Mouse (Mus musculus) liver, embryonic 16.5 days (tissue): ENCODE measurements around the gene Atxn10. TPM values are rescaled to one million over a fixed set of nuclear protein-coding genes. Genes with fewer than 3 reads are reported as not detected.

Experiments used
- ATAC-seq: fragments of 200-750 bp; cut with Nextera tagmentation; 2 replicates; pipeline ENCODE4 v1.8.0; 2017; ENCODE audit warnings: low read depth, mild to moderate bottlenecking, moderate number of reproducible peaks, moderate library complexity
- H3K27ac ChIP-seq: fragments of 300-500 bp; sonication (generic); 2 replicates; pipeline ENCODE4 v1.5.1; 2014; ENCODE audit warnings: mild to moderate bottlenecking, low read length
- H3K27me3 ChIP-seq: fragments of 300-500 bp; sonication (generic); 2 replicates; pipeline ENCODE4 v1.6.1; 2014; ENCODE audit warnings: low read depth, low read length, mixed read lengths; ENCODE audit not compliant: control insufficient read depth, insufficient read depth
- H3K36me3 ChIP-seq: fragments of 300-500 bp; sonication (generic); 2 replicates; pipeline ENCODE4 v1.6.1; 2014; ENCODE audit warnings: mild to moderate bottlenecking; ENCODE audit not compliant: control insufficient read depth, insufficient read depth
- H3K4me1 ChIP-seq: fragments of 300-500 bp; sonication (generic); 2 replicates; pipeline ENCODE4 v1.6.1; 2014; ENCODE audit warnings: low read depth, low read length, mixed read lengths; ENCODE audit not compliant: control insufficient read depth
- H3K4me2 ChIP-seq: fragments of 300-500 bp; sonication (generic); 2 replicates; pipeline ENCODE4 v1.6.1; 2014; ENCODE audit warnings: low read depth, low read length, mixed read lengths
- H3K4me3 ChIP-seq: fragments of 300-500 bp; sonication (generic); 2 replicates; pipeline ENCODE4 v1.5.1; 2014; ENCODE audit warnings: low read depth, mild to moderate bottlenecking, low read length
- H3K9ac ChIP-seq: fragments of 300-500 bp; sonication (generic); 2 replicates; pipeline ENCODE4 v1.6.1; 2014; ENCODE audit warnings: low read depth, low read length
- H3K9me3 ChIP-seq: fragments of 300-500 bp; sonication (generic); replicated peaks from 2 replicates; pipeline ENCODE4 v1.6.1; 2016; ENCODE audit warnings: low read length; ENCODE audit not compliant: control insufficient read depth
- WGBS: fragments of 180-500 bp; shearing (Covaris S2); extraction: QIAGEN DNeasy Blood & Tissue Kit; methylation state at CpG from one replicate; pipeline ENCODE4 v1.1.7; 2014; ENCODE audit not compliant: insufficient replicate concordance; 5-methylcytosine and 5-hydroxymethylcytosine counted together
- polyA plus RNA-seq: library from polyadenylated mRNA; unstranded; fragments of >200 nt; fragmentation: Nextera tagmentation; extraction: Ambion mirVana; gene quantifications from 2 replicates; pipeline ENCODE4 v1.2.1, GENCODE M21; 2015

The Atxn10 gene
- polyA plus RNA-seq, 1 experiment from 2014 or later, result 93.1 TPM

DNA sequence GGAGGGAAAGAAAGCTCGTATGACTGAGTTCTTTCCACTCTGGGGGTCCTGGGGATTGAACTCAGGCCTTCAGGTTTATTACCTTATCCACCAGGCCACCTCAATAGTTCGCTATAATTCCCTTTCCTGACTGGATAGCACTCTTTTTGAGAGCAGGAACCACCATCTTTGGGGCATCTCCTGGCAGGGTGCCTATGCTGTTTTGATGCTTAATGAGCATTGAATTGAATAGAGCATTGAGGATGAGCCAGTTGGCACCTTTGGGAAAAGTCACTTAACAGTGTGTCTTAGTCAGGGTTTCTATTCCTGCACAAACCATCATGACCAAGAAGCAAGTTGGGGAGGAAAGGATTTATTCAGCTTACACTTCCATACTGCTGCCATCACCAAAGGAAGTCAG lies 8.6 kb downstream of the Atxn10 start:
- H3K4me1 ChIP-seq, result peaks cover 6% of the 10 kb centered on the region
- WGBS, result 50% methylated on average over 2 of the region's 2 CpGs
- H3K9me3 ChIP-seq, result no peaks in the 10 kb centered on the region
- no peaks in the 10 kb centered on the region for H3K36me3 ChIP-seq
- H3K27me3 ChIP-seq, result no peaks in the 10 kb centered on the region
- H3K4me2 ChIP-seq, result no peak overlapping the region
- no peak for ATAC-seq
- no peak overlapping the region for H3K27ac ChIP-seq
- no peak overlapping the region for H3K9ac ChIP-seq
- H3K4me3 ChIP-seq, result no peak overlapping the region

DNA sequence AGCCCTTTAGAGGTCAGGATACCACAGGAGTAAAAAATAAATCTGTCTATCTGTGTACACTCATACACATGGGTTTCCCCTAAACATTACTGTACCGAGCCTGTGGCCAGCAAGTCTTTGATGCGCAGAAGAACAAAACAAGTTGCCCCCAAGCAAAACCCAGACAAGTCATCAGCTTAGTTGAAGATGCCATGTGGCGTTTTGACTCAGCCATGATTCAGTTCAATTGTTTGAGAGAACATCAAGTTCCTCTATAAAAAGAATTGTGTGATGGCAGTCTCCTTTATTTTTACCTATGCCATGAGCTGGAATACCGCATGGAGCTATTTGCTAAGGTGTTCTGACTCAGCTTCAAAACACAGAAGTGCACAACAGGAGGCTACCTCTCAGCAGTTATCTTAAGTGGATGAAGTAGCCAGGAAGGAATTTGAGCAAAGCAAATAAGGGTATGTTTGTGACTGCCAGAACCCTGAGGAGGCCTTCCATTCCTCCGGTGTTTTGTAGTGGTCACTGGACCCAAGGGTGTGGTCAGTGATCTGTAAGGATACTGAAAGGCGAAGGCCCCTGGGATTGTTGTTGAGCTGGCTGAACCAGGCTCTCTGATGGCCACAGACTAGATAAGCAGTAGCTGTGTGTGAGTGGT lies 11.1 kb downstream of the Atxn10 start:
- Histone ChIP-seq H3K4me2 (no peak overlapping the region), H3K27ac (no peak overlapping the region), H3K27me3 (no peaks in the 10 kb centered on the region), H3K9me3 (no peaks in the 10 kb centered on the region), H3K4me3 (no peak overlapping the region), H3K4me1 (peaks cover 10% of the 10 kb centered on the region), H3K36me3 (no peaks in the 10 kb centered on the region), H3K9ac (no peak overlapping the region)
- WGBS, result 68% methylated on average over 6 of the region's 6 CpGs
- ATAC-seq, result no peak

DNA sequence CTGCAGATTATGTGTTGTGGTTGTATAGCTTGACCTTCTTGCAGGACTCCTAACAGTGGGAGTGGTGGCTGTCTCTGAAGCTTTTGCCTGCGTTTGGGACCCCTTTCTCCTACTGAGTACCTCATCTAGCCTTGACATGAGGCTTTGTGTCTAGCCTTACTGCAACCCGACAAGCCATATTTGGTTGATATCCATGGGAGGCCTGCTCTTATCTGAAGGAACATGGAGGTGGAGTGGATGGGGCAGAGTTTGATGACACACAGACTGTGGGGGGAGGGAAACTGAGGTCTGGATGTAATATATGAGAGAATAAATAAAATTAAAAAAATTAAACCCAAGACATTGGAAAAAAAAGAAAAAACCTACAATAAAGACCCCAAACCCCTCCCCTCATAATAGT lies 14.1 kb downstream of the Atxn10 start:
- ATAC-seq, result 0 out of 2 replicates have a peak, but pooled peaks have one; percentile 39
- Histone ChIP-seq H3K36me3 (no peaks in the 10 kb centered on the region), H3K27me3 (no peaks in the 10 kb centered on the region), H3K4me2 (no peak overlapping the region), H3K9me3 (no peaks in the 10 kb centered on the region), H3K27ac (no peak overlapping the region), H3K4me3 (no peak overlapping the region), H3K4me1 (peaks cover 4% of the 10 kb centered on the region), H3K9ac (no peak overlapping the region)
- 29% methylated on average over 2 of the region's 2 CpGs for WGBS

DNA sequence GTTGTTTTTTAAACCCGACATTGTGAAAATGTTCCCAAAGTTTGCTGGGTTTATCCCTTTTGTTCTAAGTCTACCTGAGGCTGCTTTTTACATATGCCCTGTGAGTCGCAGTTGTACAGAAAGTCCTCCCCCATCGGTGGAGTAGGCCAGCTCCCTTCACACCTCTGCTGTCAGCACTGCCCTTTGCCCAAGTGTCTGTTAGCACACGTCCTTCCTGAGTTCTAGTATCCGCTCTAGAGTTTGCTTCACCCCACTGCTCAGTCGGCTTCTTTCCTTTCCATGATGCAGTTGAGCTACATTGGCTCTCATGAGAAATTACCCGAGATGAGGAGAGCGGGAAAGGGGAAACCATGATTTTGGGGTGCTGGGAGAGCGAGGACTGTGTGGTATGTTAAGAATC lies 18.0 kb downstream of the Atxn10 start:
- Histone ChIP-seq H3K36me3 (no peaks in the 10 kb centered on the region), H3K4me2 (no peak overlapping the region), H3K4me3 (no peak overlapping the region), H3K27ac (no peak overlapping the region), H3K9ac (no peak overlapping the region), H3K9me3 (no peaks in the 10 kb centered on the region), H3K4me1 (peaks cover 9% of the 10 kb centered on the region), H3K27me3 (no peaks in the 10 kb centered on the region)
- 67% methylated on average over 9 of the region's 9 CpGs for WGBS
- 0 out of 2 replicates have a peak, but pooled peaks have one; percentile 27 for ATAC-seq

DNA sequence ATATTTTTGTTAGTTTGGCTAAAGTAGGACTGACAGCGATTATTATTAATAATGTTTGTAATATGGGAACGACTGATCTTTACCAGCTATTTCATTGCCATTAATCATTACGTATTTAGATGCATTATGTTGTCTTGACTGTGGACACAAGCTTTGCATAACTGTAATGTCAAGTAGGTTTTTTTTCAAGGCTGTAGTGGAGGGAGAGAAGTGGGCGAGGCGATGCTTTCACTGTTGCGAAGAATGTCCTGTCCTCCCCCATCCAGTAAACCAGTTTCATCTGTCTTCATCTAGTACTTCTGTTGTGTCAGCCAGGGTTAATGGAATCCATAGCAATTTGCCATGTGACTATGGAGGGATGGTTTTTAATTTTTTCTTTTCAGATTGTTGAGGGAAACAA lies 20.1 kb downstream of the Atxn10 start:
- H3K27ac ChIP-seq, result no peak overlapping the region
- no peak overlapping the region for H3K9ac ChIP-seq
- H3K4me3 ChIP-seq, result no peak overlapping the region
- H3K27me3 ChIP-seq, result no peaks in the 10 kb centered on the region
- H3K36me3 ChIP-seq, result no peaks in the 10 kb centered on the region
- 71% methylated on average over 6 of the region's 6 CpGs for WGBS
- peaks cover 5% of the 10 kb centered on the region for H3K4me1 ChIP-seq
- H3K9me3 ChIP-seq, result no peaks in the 10 kb centered on the region
- no peak overlapping the region for H3K4me2 ChIP-seq
- ATAC-seq, result no peak

DNA sequence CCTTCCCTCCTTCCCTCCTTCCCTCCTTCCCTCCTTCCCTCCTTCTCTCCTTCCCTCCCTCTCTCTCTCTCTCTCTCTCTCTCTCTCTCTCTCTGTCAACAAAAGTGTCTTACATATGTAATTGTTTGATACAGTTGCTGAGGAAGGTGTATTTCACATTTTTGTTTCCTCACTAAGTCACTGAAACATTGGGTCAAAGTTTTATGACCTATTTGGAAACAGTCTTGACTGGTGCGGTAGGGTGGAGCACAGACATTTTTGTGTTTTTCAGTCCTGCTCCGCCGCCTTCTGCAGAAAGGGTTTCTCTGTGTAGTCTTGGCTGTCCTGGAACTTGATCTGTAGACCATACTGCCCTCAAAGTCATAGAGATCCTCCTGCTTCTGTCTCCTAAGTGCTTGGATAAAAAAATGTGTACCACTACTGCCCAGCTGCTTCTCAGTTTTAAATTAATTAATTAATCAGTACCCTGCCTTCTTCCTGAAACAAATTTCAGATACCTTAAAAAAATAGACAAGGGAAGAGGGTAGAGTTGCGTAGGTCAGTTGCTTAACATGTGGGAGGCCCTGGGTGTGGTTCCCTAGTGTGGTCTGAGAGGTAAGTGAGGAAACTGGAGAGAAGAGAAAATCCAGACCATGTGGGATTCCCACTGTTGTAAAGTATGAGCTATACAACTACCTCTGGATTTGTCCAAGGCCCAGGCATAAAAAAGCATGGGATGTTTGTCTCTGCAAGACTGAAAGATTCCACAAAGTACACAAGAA lies 21.6 kb downstream of the Atxn10 start:
- H3K4me1 ChIP-seq, result peaks cover 5% of the 10 kb centered on the region

DNA sequence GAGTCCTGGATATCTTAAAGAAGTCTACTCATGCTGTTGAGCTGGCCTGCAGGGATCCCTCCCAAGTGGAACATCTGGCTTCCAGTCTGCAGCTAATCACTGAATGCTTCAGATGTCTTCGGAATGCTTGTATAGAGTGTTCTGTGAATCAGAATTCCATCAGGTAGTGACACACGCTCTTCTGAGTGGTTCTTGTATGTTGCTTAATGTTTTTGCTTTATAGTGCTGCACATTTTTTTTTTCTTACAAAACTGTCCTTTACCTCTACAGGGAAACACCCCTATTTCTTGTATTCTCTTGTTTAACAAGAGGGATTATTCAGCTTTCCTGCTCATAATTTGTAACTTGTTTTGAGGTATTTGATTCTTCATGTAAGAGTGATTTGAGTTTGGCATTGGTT lies 23.4 kb downstream of the Atxn10 start:
- 74% methylated on average over 2 of the region's 2 CpGs for WGBS
- peaks cover 5% of the 10 kb centered on the region for H3K4me1 ChIP-seq
- H3K4me3 ChIP-seq, result no peak overlapping the region
- H3K4me2 ChIP-seq, result no peak overlapping the region
- H3K27me3 ChIP-seq, result no peaks in the 10 kb centered on the region
- peaks cover 6% of the 10 kb centered on the region for H3K36me3 ChIP-seq
- no peak overlapping the region for H3K27ac ChIP-seq
- no peak overlapping the region for H3K9ac ChIP-seq
- no peak for ATAC-seq
- H3K9me3 ChIP-seq, result no peaks in the 10 kb centered on the region; the same call in 1 of the 2 replicates

More for the DNA sequence above, 21.6 kb downstream of the Atxn10 start:
- no peak overlapping the region for H3K9ac ChIP-seq
- peaks cover 5% of the 10 kb centered on the region for H3K36me3 ChIP-seq
- H3K27ac ChIP-seq, result 0 out of 2 replicates have a peak overlapping the region, but pooled peaks have one; percentile 17
- H3K27me3 ChIP-seq, result no peaks in the 10 kb centered on the region
- no peak for ATAC-seq
- H3K4me2 ChIP-seq, result no peak overlapping the region
- WGBS, result 66% methylated on average over 4 of the region's 4 CpGs
- no peaks in the 10 kb centered on the region; the same call in 1 of the 2 replicates for H3K9me3 ChIP-seq
- no peak overlapping the region for H3K4me3 ChIP-seq

DNA sequence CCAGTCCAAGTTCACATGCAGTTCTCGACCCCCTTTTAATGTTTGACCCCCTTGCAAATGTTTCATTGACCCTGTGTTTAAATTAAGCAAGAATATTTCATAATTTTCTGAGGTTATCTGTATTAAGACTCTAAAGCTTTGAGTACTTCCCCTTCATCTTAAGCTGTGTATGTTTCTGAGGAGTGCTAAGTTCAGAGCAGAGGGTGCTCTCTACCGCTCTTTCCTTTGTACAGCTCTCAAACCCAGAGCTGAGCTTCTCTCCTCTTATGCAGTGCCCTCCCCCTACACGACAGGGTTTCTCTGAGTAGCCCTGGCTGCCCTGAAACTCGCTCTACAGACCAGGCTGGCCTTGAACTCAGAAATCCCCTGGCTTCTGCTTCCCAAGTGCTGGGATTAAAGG lies 23.9 kb downstream of the Atxn10 start:
- Histone ChIP-seq H3K27ac (no peak overlapping the region), H3K9ac (no peak overlapping the region), H3K4me3 (no peak overlapping the region), H3K27me3 (no peaks in the 10 kb centered on the region), H3K9me3 (no peaks in the 10 kb centered on the region; the same call in 1 of the 2 replicates), H3K4me1 (peaks cover 5% of the 10 kb centered on the region), H3K36me3 (peaks cover 6% of the 10 kb centered on the region), H3K4me2 (no peak overlapping the region)
- ATAC-seq, result no peak
- 63% methylated on average over 4 of the region's 4 CpGs for WGBS

DNA sequence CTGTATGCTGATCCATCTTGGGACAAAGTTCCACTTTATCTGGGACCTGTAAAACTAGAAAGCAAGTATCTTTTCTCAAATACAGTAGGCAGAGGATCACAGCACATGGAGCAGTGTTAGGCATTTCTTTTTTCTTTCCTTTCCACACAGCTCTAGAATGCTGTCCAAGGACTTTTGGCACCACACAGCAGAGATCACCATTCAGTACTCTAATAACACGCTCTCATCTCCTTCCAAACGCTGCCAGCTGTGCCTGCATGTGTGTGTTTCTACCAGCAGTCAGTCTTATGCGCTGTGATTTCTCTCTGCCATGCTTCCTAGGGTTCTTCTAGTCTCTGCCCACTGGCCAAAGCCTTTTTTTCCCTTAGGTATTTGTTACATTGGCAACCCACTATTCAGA lies 28.3 kb downstream of the Atxn10 start:
- Histone ChIP-seq H3K27me3 (no peaks in the 10 kb centered on the region), H3K27ac (no peak overlapping the region), H3K4me1 (no peaks in the 10 kb centered on the region), H3K9me3 (no peaks in the 10 kb centered on the region; the same call in 1 of the 2 replicates), H3K4me2 (no peak overlapping the region), H3K4me3 (no peak overlapping the region), H3K9ac (no peak overlapping the region), H3K36me3 (peaks cover 10% of the 10 kb centered on the region)
- 67% methylated on average over 3 of the region's 3 CpGs for WGBS
- ATAC-seq, result no peak
